Mouse (Mus musculus) layer of hippocampus, postnatal 25 days (tissue): ENCODE data around the gene Egfl8. TPM values are rescaled to one million over a fixed set of nuclear protein-coding genes. Genes with fewer than 3 reads are reported as not detected.

Experiments
- DNase-seq, 2 experiments: peaks; one replicate each; pipeline ENCODE4 v3.0.0; 2022; ENCODE audit warnings: mixed read lengths in 2 of 2, low spot score in 1 of 2; ENCODE audit errors: extremely low spot score in 1 of 2
- total RNA-seq, 2 experiments: library from RNA; stranded (reverse); gene quantifications; 2 replicates each; pipeline ENCODE4 v1.2.3; 2021

Egfl8 gene
- total RNA-seq, 2 experiments from 2014 or later = 2.1 to 3.7 TPM

- peak; percentile 86 to 99 for DNase-seq
Measured at GRCm38 (mm10) chr17:34603375-34604060, 12.3 kb downstream of the Egfl8 start, which contains the start of gene Rnf5. Gene Rnf5 (minus strand): TSS chr17:34603690.

GRCm38 (mm10) chr17:34601796-34602195, 14.0 kb downstream of the Egfl8 start:
- no peak for DNase-seq

GRCm38 (mm10) chr17:34599891-34600290, 15.9 kb downstream of the Egfl8 start:
- DNase-seq = no peak

GRCm38 (mm10) chr17:34597566-34598095, 18.1 kb downstream of the Egfl8 start, which contains the start of gene Ager:
Gene Ager (plus strand): TSS chr17:34597862.
- DNase-seq = no peak

- DNase-seq = no peak
Measured at GRCm38 (mm10) chr17:34596098-34596497, 19.7 kb downstream of the Egfl8 start.

GRCm38 (mm10) chr17:34593752-34594525, 21.8 kb downstream of the Egfl8 start:
- DNase-seq = no peak

- DNase-seq = no peak
Measured at GRCm38 (mm10) chr17:34592581-34593549, 22.9 kb downstream of the Egfl8 start.

GRCm38 (mm10) chr17:34591994-34592375, 23.8 kb downstream of the Egfl8 start:
- peak; percentile 69 to 83 for DNase-seq

- no peak for DNase-seq
Measured at GRCm38 (mm10) chr17:34591029-34591993, 24.5 kb downstream of the Egfl8 start, which contains the start of gene Pbx2. Gene Pbx2 (plus strand): TSS chr17:34591266.

GRCm38 (mm10) chr17:34590154-34590987, 25.4 kb downstream of the Egfl8 start:
- no peak for DNase-seq

- no peak for DNase-seq
Measured at GRCm38 (mm10) chr17:34589681-34590101, 26.1 kb downstream of the Egfl8 start, which contains the start of gene Gpsm3. Gene Gpsm3 (plus strand): TSS chr17:34589806.

GRCm38 (mm10) chr17:34589206-34589605, 26.6 kb downstream of the Egfl8 start:
- DNase-seq = no peak

- DNase-seq = no peak
Measured at GRCm38 (mm10) chr17:34588767-34589166, 27.0 kb downstream of the Egfl8 start.

GRCm38 (mm10) chr17:34587814-34588213, 28.0 kb downstream of the Egfl8 start:
- no peak for DNase-seq

GRCm38 (mm10) chr17:34587423-34587811, 28.4 kb downstream of the Egfl8 start:
- DNase-seq = peak; percentile 91 to 98

GRCm38 (mm10) chr17:34586796-34587422, 28.9 kb downstream of the Egfl8 start:
- peak; percentile 77 to 80 for DNase-seq
